18 mouse cellular contexts compared by ENCODE assay signal in genomic region chr7:46390226-46390625, GRCm38 (mm10). TPM values are rescaled to one million over a fixed set of nuclear protein-coding genes. Genes with fewer than 3 reads are reported as not detected.
"Had no signal": no experiment of that assay in that cellular context is flagged by ENCODE, and none has a peak within 500 bp of the region (broad histone marks: within the 10 kb centered on the region; RNA-seq: fewer than 3 reads in every experiment).

No protein-coding gene starts in this region.

- H3K4me2 ChIP-seq: limb, embryonic 12.5 days; midbrain, embryonic 12.5 days; neural tube, embryonic 15.5 days had no signal

- H3K4me1 ChIP-seq: limb, embryonic 12.5 days; midbrain, embryonic 12.5 days had no signal

- H3K36me3 ChIP-seq: limb, embryonic 12.5 days; midbrain, embryonic 12.5 days; neural tube, embryonic 15.5 days had no signal

- DNase-seq: kidney, adult 18-20 months; kidney, postnatal 10 days; kidney, postnatal 4 days; liver; lung, postnatal 14 days; right cerebral cortex, adult 18-20 months; right cerebral cortex, postnatal 25 days; thymus, postnatal 36 days had no signal

- H3K9me3 ChIP-seq: limb, embryonic 12.5 days; midbrain, embryonic 12.5 days; neural tube, embryonic 15.5 days had no signal

- H3K27ac ChIP-seq: layer of hippocampus, adult 2 months; limb, embryonic 12.5 days; macrophage; midbrain, embryonic 12.5 days; neural tube, embryonic 15.5 days had no signal

- H3K9ac ChIP-seq: limb, embryonic 12.5 days; midbrain, embryonic 12.5 days; neural tube, embryonic 15.5 days had no signal

- H3K4me3 ChIP-seq: layer of hippocampus, adult 2 months; limb, embryonic 12.5 days; midbrain, embryonic 12.5 days; neural tube, embryonic 15.5 days had no signal

RNA-seq across cellular contexts. Expression of gene Kcnc1, which starts 6.1 kb away (rescaled TPM):
- polyA plus RNA-seq: kidney, embryonic 14.5 days; macrophage had no signal

RNA-seq across cellular contexts. Expression of gene Myod1, which starts 14.0 kb away (rescaled TPM):
- total RNA-seq: layer of hippocampus, postnatal 10 days; megakaryocyte-erythroid progenitor cell, adult 5-6 weeks had no signal
- polyA plus RNA-seq: intestine, embryonic 14.5 days; macrophage; midbrain, embryonic 12.5 days; small intestine, adult 2 months had no signal
